Mouse (Mus musculus) cerebellum, adult 11-12 months (tissue): ENCODE data around the gene Tmem41b.
"Not testable (repeated sequence)": the region's sequence is repeated elsewhere in the genome, so short reads cannot be mapped to it uniquely, and the experiment has no call there.

Experiments
- DNase-seq: peaks from one replicate; pipeline ENCODE4 v3.0.0; 2022

The Tmem41b gene

GRCm38 (mm10) chr7:109986775-109987174 lies at the start of gene Tmem41b:
TSS of gene Tmem41b (minus strand) at chr7:109986929.
- not testable (repeated sequence) for DNase-seq

- DNase-seq: no peak
These were observed 43.6 kb upstream of the Tmem41b start for GRCm38 (mm10) chr7:110030342-110030741.

- no peak for DNase-seq
These were observed 42.1 kb upstream of the Tmem41b start for GRCm38 (mm10) chr7:110028826-110029225.

- DNase-seq: no peak
These were observed 39.9 kb upstream of the Tmem41b start for GRCm38 (mm10) chr7:110026594-110026993.

DNA sequence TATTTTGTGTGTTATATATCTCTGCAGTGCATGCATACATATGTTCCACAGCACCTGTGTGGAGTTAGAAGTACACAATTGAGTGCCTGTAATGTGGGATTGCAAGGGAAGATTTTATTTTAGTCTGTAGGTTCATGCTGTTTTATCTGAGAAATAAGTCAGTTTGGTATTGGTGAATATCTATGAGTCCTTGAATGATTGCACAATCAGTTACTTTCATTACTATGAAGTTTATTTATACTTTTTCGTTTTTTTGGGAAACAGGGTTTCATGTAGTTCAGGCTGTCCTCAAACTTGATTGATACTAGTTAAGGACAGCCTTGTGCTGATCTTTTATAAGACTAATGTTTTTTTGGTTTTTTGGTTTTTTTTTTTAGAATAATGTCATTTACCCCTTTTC lies 36.8 kb upstream of the Tmem41b start:
- no peak for DNase-seq

GRCm38 (mm10) chr7:110018631-110019482 lies 32.1 kb upstream of the Tmem41b start:
- peak; percentile 71 for DNase-seq

DNA sequence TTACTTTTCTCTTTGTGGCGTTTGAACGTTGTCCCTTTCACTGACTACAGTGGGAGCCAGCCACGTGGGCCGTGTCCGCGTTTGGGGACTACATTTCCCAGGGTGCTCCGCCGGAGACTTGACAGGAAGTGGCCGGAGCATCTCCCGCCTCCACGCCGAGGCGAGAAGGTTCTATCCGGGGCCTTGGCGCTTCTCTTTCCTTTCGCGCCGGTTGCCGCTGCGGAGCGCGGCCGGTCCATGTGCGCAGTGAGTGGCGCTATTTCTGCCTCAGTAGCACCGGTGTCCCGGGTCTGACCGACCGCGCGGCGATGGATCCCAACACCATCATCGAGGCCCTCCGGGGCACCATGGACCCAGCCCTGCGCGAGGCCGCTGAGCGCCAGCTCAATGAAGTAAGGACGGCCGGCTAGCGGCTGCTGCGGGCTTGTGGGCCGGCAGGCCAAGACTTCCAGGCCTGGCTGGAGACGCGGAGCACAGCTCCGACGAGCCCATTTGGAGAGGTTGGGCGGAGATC lies 31.4 kb upstream of the Tmem41b start, which contains the start of gene Ipo7:
TSS of gene Ipo7 (plus strand) at position 158 of the 514 bp plus-strand sequence.
- peak; percentile 88 for DNase-seq

DNA sequence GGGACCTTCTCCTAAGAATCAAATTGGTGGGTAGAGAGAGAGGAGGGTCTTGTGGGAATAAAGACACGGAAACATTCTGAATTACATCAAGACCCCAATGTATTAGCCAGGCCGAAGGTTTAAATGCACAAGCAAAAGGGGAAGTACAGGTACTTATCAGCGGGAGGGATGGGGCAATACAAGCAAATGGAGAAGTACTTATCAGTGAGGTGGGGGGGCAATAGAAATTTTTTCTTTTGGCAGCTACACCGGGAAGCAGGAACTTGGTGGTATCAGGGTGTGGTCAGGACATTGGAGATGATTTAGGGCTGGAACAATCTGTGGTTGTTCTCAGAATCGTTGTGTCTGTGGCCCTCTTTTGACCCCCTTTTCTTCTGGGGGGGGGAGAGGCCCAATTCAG lies 27.5 kb upstream of the Tmem41b start:
- no peak for DNase-seq

- DNase-seq: no peak
These were observed 24.7 kb upstream of the Tmem41b start for GRCm38 (mm10) chr7:110011417-110011816.

GRCm38 (mm10) chr7:110009084-110009483 lies 22.4 kb upstream of the Tmem41b start:
- no peak for DNase-seq

- no peak for DNase-seq
These were observed 21.8 kb upstream of the Tmem41b start for GRCm38 (mm10) chr7:110008513-110008912.

DNA sequence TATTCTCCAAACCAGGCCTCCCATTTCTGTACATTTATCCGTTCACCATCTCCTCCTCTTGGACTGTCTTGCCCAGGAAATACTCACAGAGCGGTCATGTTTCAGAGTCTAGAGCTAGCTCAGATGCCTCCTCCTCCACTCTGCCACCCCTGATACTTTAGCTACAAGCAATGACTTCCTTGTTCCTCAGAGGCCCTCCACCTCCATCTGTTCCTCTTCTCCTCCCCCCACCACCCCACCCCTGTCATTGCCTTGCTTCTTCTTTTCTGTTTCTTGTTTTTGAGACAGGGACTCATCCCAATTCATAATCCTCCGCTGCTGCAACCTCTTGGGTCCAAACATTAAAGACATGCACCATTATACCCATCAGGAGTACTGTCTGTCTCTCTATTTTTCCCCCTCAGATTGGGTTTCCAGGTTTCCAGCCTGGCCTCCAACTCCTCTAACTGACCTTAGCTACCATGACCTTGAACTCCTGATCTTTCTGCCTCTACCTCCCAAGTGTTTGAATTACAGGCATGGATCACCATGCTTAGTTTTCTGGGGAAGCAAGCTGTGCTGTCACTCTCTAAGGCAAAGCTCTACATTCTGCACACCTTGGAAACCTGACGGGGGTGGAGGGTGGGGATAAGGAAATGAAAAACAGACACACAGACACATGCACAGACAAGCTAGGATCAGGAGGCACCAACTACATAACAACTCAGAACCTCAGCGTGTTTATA lies 19.9 kb upstream of the Tmem41b start:
- DNase-seq: no peak

DNA sequence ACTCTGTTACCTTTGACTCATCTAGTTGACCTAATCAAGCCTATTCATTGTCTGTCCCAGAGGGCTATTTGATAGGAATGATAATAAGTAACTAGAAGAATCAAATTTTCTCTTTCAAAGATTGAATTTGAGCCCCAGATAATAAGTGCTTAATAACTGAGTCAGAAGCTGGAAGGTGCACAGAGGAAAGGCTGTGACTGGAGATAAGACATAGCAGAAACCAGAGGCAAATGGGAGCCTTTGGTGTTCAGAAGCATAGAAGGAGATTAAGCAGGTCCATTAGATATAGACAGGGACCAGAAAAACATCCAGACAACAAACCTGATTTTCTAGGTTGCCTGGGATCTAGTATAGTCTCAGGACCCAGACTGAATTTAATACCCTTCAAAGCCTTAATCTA lies 19.2 kb upstream of the Tmem41b start:
- no peak for DNase-seq

- peak; percentile 70 for DNase-seq
These were observed 16.2 kb upstream of the Tmem41b start for GRCm38 (mm10) chr7:110002968-110003367.

DNA sequence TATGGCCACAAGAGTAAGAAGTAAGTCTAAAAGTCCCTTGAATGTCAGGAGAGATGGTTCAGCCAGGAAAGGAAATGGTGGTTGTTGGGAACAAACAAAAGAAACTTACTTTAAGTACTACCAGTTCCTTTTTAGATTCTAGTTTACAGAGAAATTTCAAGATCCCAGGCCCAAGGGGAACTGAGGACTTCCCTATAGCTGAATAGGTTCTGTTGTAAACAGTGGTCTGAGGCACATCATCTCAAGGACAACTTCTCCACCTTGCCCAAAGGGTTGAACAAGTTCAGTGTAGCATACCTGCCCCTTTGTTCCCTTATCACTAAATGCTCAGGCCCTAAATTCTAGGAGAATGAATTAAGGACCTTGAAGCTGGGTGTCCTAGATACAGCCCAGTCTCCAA lies 15.4 kb upstream of the Tmem41b start:
- DNase-seq: no peak

DNA sequence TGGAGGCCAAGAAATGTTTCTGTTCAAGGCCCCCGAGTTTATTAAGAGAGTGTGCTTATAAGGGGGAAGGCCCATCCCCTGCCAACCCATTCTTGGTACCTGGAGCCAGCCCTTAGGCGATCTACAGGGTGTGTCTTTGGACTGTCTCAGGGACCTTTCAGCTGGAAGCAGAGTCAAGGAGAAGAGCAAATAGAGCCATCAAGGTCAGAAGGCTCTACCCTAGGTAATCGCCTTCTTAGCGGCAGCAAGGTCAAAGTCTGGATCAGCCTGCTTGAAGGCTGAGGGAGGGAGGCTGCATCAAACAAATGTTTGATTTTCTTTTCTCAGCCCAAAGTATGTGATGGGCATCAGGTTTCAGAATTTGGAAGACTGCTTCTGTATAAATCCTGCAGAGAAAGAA lies 11.7 kb upstream of the Tmem41b start:
- DNase-seq: no peak

DNA sequence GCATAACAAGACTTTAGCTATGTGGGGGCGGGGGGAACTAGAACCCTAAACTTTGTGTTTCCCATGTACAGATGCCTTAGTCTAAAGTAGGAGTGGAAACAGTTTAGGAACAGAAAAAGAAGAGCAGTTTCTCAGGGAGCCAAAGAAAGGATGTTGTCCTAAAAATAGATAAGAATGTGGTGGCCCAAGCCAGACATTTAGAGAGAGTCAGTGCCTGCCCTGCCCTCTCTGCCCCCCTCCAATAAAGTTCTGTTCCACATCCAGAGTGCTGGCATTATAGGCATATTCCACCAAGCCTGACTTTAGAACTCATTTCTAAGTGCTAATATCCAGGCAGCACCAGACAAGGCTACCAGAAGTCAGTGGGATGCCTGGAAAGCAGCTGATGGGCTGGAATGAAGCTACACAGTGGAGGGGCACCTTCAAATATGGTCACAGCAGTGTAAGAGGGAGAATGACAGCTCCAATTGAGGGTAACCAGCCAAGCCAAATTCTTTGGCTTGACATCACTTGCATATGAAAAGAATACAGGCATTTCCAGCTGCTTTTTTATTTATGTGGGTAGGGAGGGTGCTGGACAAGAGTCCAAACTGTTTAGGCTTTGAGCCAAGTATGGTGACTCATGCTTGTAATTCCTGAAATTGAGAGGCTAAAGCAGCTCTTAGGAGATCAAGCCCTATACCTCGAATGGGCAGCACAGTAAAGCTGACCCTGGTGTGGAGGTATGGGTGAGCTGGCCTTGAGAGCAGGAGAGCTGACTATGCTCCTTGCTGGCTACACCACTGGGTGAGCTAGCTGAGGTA lies 6.6 kb upstream of the Tmem41b start:
- no peak for DNase-seq

GRCm38 (mm10) chr7:109991286-109991685 lies 4.6 kb upstream of the Tmem41b start:
- no peak for DNase-seq

GRCm38 (mm10) chr7:109986133-109986669 lies 528 bp downstream of the Tmem41b start:
- DNase-seq: peak; percentile 99

DNA sequence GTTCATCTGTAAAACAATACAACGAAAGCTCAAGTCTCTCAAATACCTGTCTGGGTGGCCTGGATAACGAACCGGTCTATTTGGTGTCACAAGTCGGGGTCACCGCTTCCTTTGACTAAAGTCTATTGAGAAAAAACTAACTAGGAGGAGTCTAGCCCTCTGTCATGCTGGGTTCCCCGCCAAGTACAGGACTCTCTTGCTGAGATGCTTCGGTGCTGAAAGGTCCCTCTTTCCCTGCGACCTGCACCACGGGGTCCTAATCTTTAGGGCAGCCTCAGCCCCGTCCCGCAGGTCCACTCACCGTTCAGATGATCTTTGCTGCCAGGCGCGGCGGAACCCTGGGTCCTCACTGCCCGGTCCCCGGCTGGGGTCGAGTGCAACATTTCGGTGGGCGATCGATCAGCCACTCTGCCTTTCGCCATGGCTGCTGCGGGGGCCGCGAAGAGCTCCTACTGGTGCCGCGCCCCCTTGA lies 1.0 kb downstream of the Tmem41b start:
- DNase-seq: no peak

GRCm38 (mm10) chr7:109984608-109985007 lies 2.1 kb downstream of the Tmem41b start:
- not testable (repeated sequence) for DNase-seq

- DNase-seq: not testable (repeated sequence)
These were observed 9.6 kb downstream of the Tmem41b start for GRCm38 (mm10) chr7:109977131-109977530.
